Mouse (Mus musculus): ENCODE measurements around the gene Gm20867.
"Not testable (repeated sequence)": the region's sequence is repeated elsewhere in the genome, so short reads cannot be mapped to it uniquely, and the experiment has no call there.

GRCm38 (mm10) chrY:77963104-77963503 is at the start of gene Gm20867:
- not testable (repeated sequence) for TF ChIP-seq CTCF (IDR thresholded peaks at IDR 0.05; ENCODE audit: low read depth, low read length); POLR2A (IDR thresholded peaks at IDR 0.05; ENCODE audit: extremely low read depth, insufficient read depth, low read length)
